Mouse (Mus musculus): ENCODE results near the gene Zfp764.

GRCm38 (mm10) chr7:127443976-127444375 is 37.4 kb upstream of the Zfp764 start:
- no peak for TF ChIP-seq ZNF384 (IDR thresholded peaks at IDR 0.05; ENCODE audit: low read depth, low read length)
- TF ChIP-seq MAFK (IDR thresholded peaks at IDR 0.05; ENCODE audit: insufficient read depth, low read depth, low read length) = no peak
- no peak for TF ChIP-seq ZC3H11A (IDR thresholded peaks at IDR 0.05; ENCODE audit: borderline replicate concordance, low read depth, low read length)
